Mouse (Mus musculus) heart, adult 9 months (tissue): ENCODE data around the gene Pde2a.

Experiments used
- DNase-seq, 2 experiments: peaks; one replicate each; pipeline ENCODE4 v3.0.0; 2022; ENCODE audit warnings: low spot score in 2 of 2

Pde2a gene

GRCm38 (mm10) chr7:101401510-101401909 is 20.0 kb upstream of the Pde2a start:
- DNase-seq: no peak

GRCm38 (mm10) chr7:101403831-101404230 is 17.7 kb upstream of the Pde2a start:
- DNase-seq: no peak

GRCm38 (mm10) chr7:101410267-101410936 is 11.1 kb upstream of the Pde2a start, which contains the start of gene Gm45837:
TSS of gene Gm45837 (plus strand) at chr7:101410886.
- no peak for DNase-seq

- DNase-seq: peak; percentile 72 to 79
Observed at GRCm38 (mm10) chr7:101412796-101413195, 8.7 kb upstream of the Pde2a start.

- no peak for DNase-seq
Observed at GRCm38 (mm10) chr7:101414209-101414608, 7.3 kb upstream of the Pde2a start.

- no peak for DNase-seq
Observed at GRCm38 (mm10) chr7:101414661-101415511, 6.6 kb upstream of the Pde2a start.

- no peak for DNase-seq
Observed at GRCm38 (mm10) chr7:101415512-101416100, 5.9 kb upstream of the Pde2a start.

GRCm38 (mm10) chr7:101416391-101416790 is 5.1 kb upstream of the Pde2a start:
- DNase-seq: no peak

GRCm38 (mm10) chr7:101419013-101419770 is 2.3 kb upstream of the Pde2a start:
- no peak for DNase-seq

GRCm38 (mm10) chr7:101422069-101422468 is 578 bp downstream of the Pde2a start:
- no peak for DNase-seq

- no peak for DNase-seq
Observed at GRCm38 (mm10) chr7:101422646-101423045, 1.2 kb downstream of the Pde2a start.

GRCm38 (mm10) chr7:101423970-101424369 is 2.5 kb downstream of the Pde2a start:
- no peak for DNase-seq

GRCm38 (mm10) chr7:101426692-101427091 is 5.2 kb downstream of the Pde2a start:
- DNase-seq: no peak

GRCm38 (mm10) chr7:101427736-101428135 is 6.2 kb downstream of the Pde2a start:
- DNase-seq: no peak

- DNase-seq: no peak
Observed at GRCm38 (mm10) chr7:101435038-101435437, 13.5 kb downstream of the Pde2a start.

GRCm38 (mm10) chr7:101437876-101438275 is 16.4 kb downstream of the Pde2a start:
- DNase-seq: no peak

GRCm38 (mm10) chr7:101443093-101443492 is 21.6 kb downstream of the Pde2a start:
- no peak for DNase-seq

- no peak for DNase-seq
Observed at GRCm38 (mm10) chr7:101444211-101444610, 22.7 kb downstream of the Pde2a start.

GRCm38 (mm10) chr7:101449855-101450254 is 28.4 kb downstream of the Pde2a start:
- no peak for DNase-seq

GRCm38 (mm10) chr7:101450422-101451401 is 29.2 kb downstream of the Pde2a start:
- DNase-seq: peak; percentile 84 to 87

- DNase-seq: no peak
Observed at GRCm38 (mm10) chr7:101452669-101453068, 31.2 kb downstream of the Pde2a start.
